Mouse (Mus musculus) small intestine, adult 2 months (tissue): ENCODE results near the gene Sult2b1. TPM values are rescaled to one million over a fixed set of nuclear protein-coding genes. Genes with fewer than 3 reads are reported as not detected.

Experiments used
- H3K27ac ChIP-seq: fragments of 200-500 bp; 2 replicates; pipeline ENCODE4 v1.5.1; 2012; ENCODE audit warnings: low read depth, low read length, control low read depth, inconsistent platforms; ENCODE audit not compliant: insufficient read depth
- H3K27me3 ChIP-seq: fragments of 200-500 bp; 2 replicates; pipeline ENCODE4 v1.6.1; 2012; ENCODE audit warnings: mild to moderate bottlenecking, moderate library complexity, low read length, inconsistent platforms; ENCODE audit not compliant: control insufficient read depth, insufficient read depth
- H3K36me3 ChIP-seq: fragments of 200-500 bp; 2 replicates; pipeline ENCODE4 v1.6.1; 2012; ENCODE audit warnings: mild to moderate bottlenecking, low read length, control low read depth, inconsistent platforms; ENCODE audit not compliant: control insufficient read depth, insufficient read depth
- H3K4me1 ChIP-seq: fragments of 200-500 bp; 2 replicates; pipeline ENCODE4 v1.6.1; 2012; ENCODE audit warnings: low read length, inconsistent platforms, mixed read lengths; ENCODE audit not compliant: control insufficient read depth, insufficient read depth, insufficient read length
- H3K4me3 ChIP-seq: fragments of 200-500 bp; 2 replicates; pipeline ENCODE4 v1.5.1; 2012; ENCODE audit warnings: low read depth, mild to moderate bottlenecking, control low read depth, inconsistent platforms, low read length, moderate library complexity
- CTCF ChIP-seq: fragments of 200-500 bp; IDR thresholded peaks from 2 replicates; pipeline ENCODE4 v1.5.1; 2012; ENCODE audit warnings: low read depth, mild to moderate bottlenecking, control low read depth, inconsistent platforms, low read length, moderate library complexity, mixed read lengths; ENCODE audit not compliant: insufficient replicate concordance, insufficient read length; ENCODE audit errors: extremely low read depth
- POLR2A ChIP-seq: fragments of 200-500 bp; IDR thresholded peaks from 2 replicates; pipeline ENCODE4 v1.6.1; 2012; ENCODE audit warnings: low read depth, mild to moderate bottlenecking, control low read depth, inconsistent platforms, low read length, moderate library complexity
- WGBS: fragments of 180-500 bp; shearing (Covaris S2); methylation state at CpG from one replicate; pipeline ENCODE4 v1.1.7; 2018; 5-methylcytosine and 5-hydroxymethylcytosine counted together
- polyA plus RNA-seq: library from polyadenylated mRNA; depleted of rRNA; stranded (reverse); fragments of >200 nt; gene quantifications from 2 replicates; pipeline ENCODE4 v1.2.3, GENCODE M21; 2012

The Sult2b1 gene
- polyA plus RNA-seq, 1 experiment: 454 TPM

DNA sequence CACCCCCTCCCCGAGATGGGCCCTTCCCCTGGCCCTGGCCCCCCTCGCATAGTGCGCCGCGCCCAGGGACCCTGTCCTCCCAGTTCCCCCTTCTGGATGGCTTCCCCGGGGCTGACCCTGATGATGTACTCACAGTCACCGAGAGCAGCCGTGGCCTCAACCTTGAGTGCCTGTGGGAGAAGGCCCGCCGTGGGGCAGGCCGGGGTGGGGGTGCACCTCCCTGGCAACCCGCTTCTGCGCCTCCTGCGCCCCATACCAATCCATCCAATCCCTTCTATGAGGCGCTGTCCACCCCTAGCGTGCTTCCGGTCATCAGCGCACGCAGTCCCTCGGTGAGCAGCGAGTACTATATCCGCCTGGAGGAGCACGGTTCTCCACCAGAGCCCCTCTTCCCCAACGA lies 8.8 kb upstream of the Sult2b1 start:
- peaks cover 4% of the 10 kb centered on the region for H3K27me3 ChIP-seq
- no peaks in the 10 kb centered on the region for H3K36me3 ChIP-seq
- no peak for TF ChIP-seq CTCF
- no peak for TF ChIP-seq POLR2A
- H3K4me1 ChIP-seq: peaks cover 7% of the 10 kb centered on the region
- H3K27ac ChIP-seq: no peak overlapping the region
- WGBS: 82% methylated on average over 24 of the region's 24 CpGs
- H3K4me3 ChIP-seq: no peak overlapping the region

DNA sequence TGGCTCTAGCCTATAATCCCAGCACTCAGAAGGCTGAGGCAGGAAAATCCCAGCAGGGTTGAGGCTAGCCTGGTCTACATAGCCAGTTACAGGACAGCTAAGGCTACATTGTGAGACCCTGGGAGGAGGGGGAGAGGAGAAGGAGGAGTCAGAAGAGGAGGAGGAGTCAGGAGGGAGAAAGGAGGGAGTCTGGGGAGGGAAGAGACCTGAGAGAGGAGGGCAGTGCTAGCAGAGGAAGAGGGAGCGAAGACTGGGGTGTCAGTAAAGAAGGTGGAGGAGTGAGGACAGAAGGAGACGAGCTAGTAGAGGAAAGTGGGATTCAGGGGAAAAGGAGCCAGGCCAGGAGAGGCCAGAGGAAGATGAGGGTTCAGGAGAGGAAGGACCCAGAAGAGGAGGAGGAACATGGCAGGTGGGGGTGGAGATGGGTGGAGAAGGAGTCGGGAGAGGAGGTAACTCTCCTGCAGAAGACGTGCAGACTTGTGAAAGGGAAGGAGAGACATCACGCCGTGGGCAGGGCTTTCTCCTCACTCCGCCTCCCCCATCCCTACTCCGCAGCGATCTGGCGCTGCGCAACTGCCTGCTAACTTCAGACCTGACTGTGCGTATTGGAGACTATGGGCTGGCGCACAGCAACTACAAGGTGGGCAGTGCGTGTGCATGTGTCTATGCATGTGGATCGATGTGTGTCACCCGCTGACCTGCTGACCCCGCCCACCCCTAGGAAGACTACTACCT lies 7.5 kb upstream of the Sult2b1 start:
- WGBS: 81% methylated on average over 17 of the region's 17 CpGs
- TF ChIP-seq POLR2A (no peak), CTCF (no peak)
- 0 out of 2 replicates have a peak, but pooled peaks cover 4% of the 10 kb centered on the region for H3K27me3 ChIP-seq

DNA sequence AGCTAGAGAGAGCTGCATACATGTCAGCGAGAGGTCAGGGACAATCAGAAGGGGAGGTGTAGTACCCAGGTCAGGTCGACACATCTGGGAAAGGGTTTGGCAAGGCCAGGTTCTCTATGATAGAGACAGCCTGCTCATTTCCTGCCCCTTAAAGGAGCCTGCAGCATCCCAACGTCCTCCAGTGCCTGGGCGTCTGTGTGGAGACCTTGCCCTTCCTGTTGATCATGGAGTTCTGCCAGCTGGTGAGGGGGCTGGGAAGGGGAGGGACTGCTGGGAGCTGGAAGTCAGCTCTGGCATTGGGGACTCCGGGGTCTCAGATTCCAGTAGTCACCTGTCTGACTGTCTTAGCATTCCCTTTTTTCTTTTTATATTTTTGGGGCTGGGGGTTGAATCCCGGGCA lies 6.3 kb upstream of the Sult2b1 start:
- TF ChIP-seq CTCF (no peak), POLR2A (no peak)
- WGBS: 45% methylated on average over 6 of the region's 6 CpGs

More for the DNA sequence above, 7.5 kb upstream of the Sult2b1 start:
- no peaks in the 10 kb centered on the region for H3K4me1 ChIP-seq
- no peaks in the 10 kb centered on the region for H3K36me3 ChIP-seq
- H3K4me3 ChIP-seq: no peak overlapping the region
- H3K27ac ChIP-seq: no peak overlapping the region

DNA sequence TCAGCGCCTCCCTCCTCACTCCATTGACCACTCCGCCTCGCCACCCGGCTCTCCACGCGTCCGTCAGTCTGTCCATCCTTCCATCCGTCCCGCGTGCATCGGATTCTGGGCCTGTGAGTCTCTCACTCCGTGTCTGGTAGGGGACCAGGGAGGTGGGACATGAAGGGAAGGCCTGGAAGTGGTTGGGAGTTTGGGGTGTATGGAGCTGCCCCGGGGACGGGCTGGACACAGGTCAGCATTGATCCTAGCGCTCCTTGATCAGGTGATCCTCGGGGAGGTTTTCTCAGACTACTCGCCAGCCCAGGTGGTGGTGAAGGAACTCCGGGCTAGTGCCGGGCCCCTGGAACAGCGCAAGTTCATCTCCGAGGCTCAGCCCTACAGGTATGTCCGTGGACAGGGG lies 3.2 kb upstream of the Sult2b1 start:
- TF ChIP-seq POLR2A (no peak), CTCF (no peak)
- Histone ChIP-seq H3K4me1 (peaks cover 5% of the 10 kb centered on the region), H3K27me3 (peaks cover 20% of the 10 kb centered on the region), H3K36me3 (no peaks in the 10 kb centered on the region), H3K27ac (no peak overlapping the region), H3K4me3 (no peak overlapping the region)
- WGBS: 81% methylated on average over 22 of the region's 22 CpGs

More for the DNA sequence above, 6.3 kb upstream of the Sult2b1 start:
- no peak overlapping the region for H3K27ac ChIP-seq
- H3K4me3 ChIP-seq: no peak overlapping the region
- H3K36me3 ChIP-seq: no peaks in the 10 kb centered on the region
- H3K4me1 ChIP-seq: no peaks in the 10 kb centered on the region
- H3K27me3 ChIP-seq: peaks cover 12% of the 10 kb centered on the region; the same call in 1 of the 2 replicates

DNA sequence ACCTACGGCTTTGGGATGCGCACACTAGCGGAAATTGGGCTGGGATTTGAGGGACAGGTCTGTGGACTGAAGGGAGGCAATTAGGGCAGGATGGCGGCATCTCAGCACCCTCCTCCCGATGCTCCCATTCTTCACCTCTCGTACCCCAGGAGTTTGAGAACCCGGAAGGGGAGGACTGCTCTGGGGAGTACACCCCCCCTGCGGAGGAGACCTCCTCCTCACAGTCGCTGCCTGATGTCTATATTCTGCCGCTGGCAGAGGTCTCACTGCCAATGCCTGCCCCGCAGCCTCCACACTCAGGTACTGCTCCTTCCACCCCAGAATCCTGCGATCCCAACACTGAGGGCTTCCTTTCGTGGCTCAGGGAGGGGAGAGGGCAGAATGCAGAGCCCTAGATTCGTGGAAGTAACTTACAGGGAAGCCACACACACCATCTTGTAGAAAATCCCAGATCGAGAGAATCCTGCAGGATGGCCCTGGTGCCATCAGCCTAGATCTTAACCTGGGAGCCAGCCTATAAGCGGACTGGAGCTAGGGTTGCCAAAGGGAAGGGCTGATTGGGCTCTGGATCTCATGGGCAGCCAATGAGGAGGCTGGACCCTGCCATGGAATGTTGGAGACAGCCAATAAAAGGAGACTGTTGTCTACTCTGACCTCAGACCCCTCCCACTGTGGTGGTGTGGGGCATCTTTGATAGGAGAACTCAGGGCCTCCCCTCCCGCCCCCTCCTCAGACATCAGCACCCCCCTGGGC lies 2.4 kb upstream of the Sult2b1 start:
- Histone ChIP-seq H3K27me3 (peaks cover 20% of the 10 kb centered on the region), H3K27ac (no peak overlapping the region), H3K4me3 (no peak overlapping the region), H3K36me3 (no peaks in the 10 kb centered on the region), H3K4me1 (peaks cover 5% of the 10 kb centered on the region)
- 17% methylated on average over 17 of the region's 17 CpGs for WGBS
- no peak for TF ChIP-seq CTCF
- no peak for TF ChIP-seq POLR2A

DNA sequence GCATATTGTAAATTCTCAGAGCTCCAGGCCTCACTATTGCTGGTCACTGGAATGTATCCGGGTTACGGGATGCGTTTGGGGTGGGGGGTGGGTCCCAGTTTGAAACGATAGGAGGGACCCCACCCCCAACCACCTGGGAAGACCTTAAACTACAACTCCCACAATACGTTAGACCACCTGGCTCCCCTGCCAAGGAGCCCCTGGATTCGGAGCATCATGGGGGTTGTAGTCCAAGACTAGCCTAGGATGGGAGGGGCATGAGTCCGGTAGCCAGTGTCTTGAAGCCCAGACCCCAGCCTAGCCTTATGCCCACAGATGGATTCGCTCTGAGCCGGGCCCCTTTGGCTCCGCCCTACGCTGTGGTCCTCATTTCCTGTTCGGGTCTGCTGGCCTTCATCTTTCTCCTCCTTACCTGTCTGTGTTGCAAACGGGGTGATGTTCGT lies 1.7 kb upstream of the Sult2b1 start:
- Histone ChIP-seq H3K4me1 (peaks cover 5% of the 10 kb centered on the region), H3K27ac (no peak overlapping the region), H3K36me3 (no peaks in the 10 kb centered on the region), H3K4me3 (no peak overlapping the region), H3K27me3 (peaks cover 20% of the 10 kb centered on the region)
- TF ChIP-seq CTCF (no peak), POLR2A (no peak)
- WGBS: 5% methylated on average over 14 of the region's 14 CpGs
